Mouse (Mus musculus): ENCODE results near the gene Rara. TPM values are rescaled to one million over a fixed set of nuclear protein-coding genes. Genes with fewer than 3 reads are reported as not detected.
"Not testable (repeated sequence)": the region's sequence is repeated elsewhere in the genome, so short reads cannot be mapped to it uniquely, and the experiment has no call there.

Gene Rara
- total and polyA plus RNA-seq, 3 experiments, result 12.1 to 13.7 TPM; not detected in 1

DNA sequence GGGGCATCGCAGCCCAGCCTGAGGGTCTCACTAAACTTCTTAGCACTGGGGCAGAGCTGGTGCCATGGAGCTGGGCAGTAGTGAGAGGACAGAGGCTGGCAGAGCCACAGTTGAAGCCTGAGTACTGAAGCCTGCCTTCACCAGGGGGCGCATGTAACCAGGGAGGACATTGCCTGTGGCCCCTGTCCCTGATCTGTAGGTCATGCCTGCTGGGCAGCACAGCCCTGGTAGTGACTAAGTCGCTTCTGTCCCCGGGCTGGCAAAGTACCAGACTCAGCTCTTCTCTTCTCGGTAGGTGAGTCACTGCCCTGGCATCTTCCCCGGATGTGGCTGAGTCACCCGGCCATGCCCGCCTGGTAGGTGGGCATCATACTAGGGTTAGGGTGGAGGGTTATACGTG lies 5.5 kb downstream of the Rara start:
- Histone ChIP-seq H3K4me1 (ENCODE audit: control insufficient read depth in 1 of 2, insufficient read depth in 2 of 2, low read length in 2 of 2) (peaks cover 8 to 17% of the 10 kb centered on the region in 2 experiments; a peak in 3 of 4 replicates), H3K4me3 (ENCODE audit: control insufficient read depth in 1 of 2, insufficient read depth in 1 of 2, low read depth in 2 of 2, low read length in 2 of 2) (no peak overlapping the region), H3K9ac (ENCODE audit: control insufficient read depth, low read depth, low read length, poor library complexity, severe bottlenecking) (no peak overlapping the region), H3K36me3 (ENCODE audit: control insufficient read depth in 1 of 2, insufficient read depth in 2 of 2, low read length in 2 of 2) (no peaks in the 10 kb centered on the region), H3K9me3 (replicated peaks; ENCODE audit: insufficient read depth, low read length) (no peaks in the 10 kb centered on the region), H3K27ac (ENCODE audit: control insufficient read depth, low read depth, low read length) (no peak overlapping the region), H3K27me3 (ENCODE audit: control insufficient read depth in 1 of 2, insufficient read depth in 2 of 2, low read length in 2 of 2) (no peaks in the 10 kb centered on the region), H3K79me2 (ENCODE audit: control insufficient read depth, insufficient read depth, low read length, poor library complexity) (peaks cover 5% of the 10 kb centered on the region; the same call in 1 of the 2 replicates)
- TF ChIP-seq USF1 (IDR thresholded peaks at IDR 0.05; ENCODE audit: low read depth, low read length) (no peak), POLR2AphosphoS5 (IDR thresholded peaks at IDR 0.05; ENCODE audit: borderline replicate concordance, low read depth, low read length) (no peak), CHD2 (IDR thresholded peaks at IDR 0.05; ENCODE audit: low read length) (no peak), TBP (IDR thresholded peaks at IDR 0.05; ENCODE audit: low read depth, low read length) (no peak), ZMIZ1 (IDR thresholded peaks at IDR 0.05; ENCODE audit: low read depth, low read length) (no peak), ZKSCAN1 (IDR thresholded peaks at IDR 0.05; ENCODE audit: low read depth, low read length) (no peak), UBTF (IDR thresholded peaks at IDR 0.05; ENCODE audit: borderline replicate concordance, insufficient read depth, low read depth, low read length) (no peak), RCOR1 (IDR thresholded peaks at IDR 0.05; ENCODE audit: low read depth, low read length) (no peak), ETS1 (IDR thresholded peaks at IDR 0.05; ENCODE audit: low read depth, low read length) (no peak), MAFK (IDR thresholded peaks at IDR 0.05; ENCODE audit: borderline replicate concordance, low read depth, low read length) (no peak), SMC3 (IDR thresholded peaks at IDR 0.05; ENCODE audit: low read depth, low read length) (peak; percentile 67), CTCF (IDR thresholded peaks at IDR 0.05 in 2 of 3, conservative IDR thresholded peaks at IDR 0.05 in 1 of 3; ENCODE audit: control insufficient read depth in 1 of 3, insufficient read depth in 1 of 3, low read depth in 2 of 3, low read length in 3 of 3, poor library complexity in 1 of 3, severe bottlenecking in 1 of 3) (peak; percentile 21 to 56 (median 53); a peak in 5 of 6 replicates), ZC3H11A (IDR thresholded peaks at IDR 0.05; ENCODE audit: low read depth, low read length) (peak; percentile 23; the same call in 1 of the 2 replicates), GATA1 (IDR thresholded peaks at IDR 0.05; ENCODE audit: low read depth, low read length) (no peak), RAD21 (IDR thresholded peaks at IDR 0.05; ENCODE audit: low read depth, low read length) (peak; percentile 26), E2F4 (IDR thresholded peaks at IDR 0.05; ENCODE audit: borderline replicate concordance, low read depth, low read length) (no peak)
- peak; percentile 58 for DNase-seq (ENCODE audit: low read depth, low spot score)

DNA sequence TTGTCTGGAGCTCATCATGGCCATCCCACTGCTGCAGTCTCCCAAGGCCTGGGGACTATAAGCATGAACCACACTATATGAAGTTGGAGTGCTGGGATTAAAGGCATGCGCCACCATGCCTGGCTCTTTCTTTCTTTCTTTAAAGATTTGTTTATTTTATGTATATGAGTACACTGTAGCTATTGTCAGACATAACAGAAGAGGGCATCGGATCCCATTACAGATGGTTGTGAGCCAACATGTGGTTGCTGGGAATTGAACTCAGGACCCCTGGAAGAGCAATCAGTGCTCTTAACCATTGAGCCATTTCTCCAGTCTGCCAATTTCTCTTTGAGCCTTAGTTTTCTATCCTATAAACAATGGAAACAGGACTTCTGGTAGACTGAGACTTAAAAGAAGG lies 6.2 kb downstream of the Rara start:
- H3K9ac ChIP-seq (ENCODE audit: control insufficient read depth, low read depth, low read length, poor library complexity, severe bottlenecking); H3K79me2 ChIP-seq (ENCODE audit: control insufficient read depth, insufficient read depth, low read length, poor library complexity); H3K36me3 ChIP-seq (ENCODE audit: control insufficient read depth in 1 of 2, insufficient read depth in 2 of 2, low read length in 2 of 2); H3K27ac ChIP-seq (ENCODE audit: control insufficient read depth, low read depth, low read length); H3K9me3 ChIP-seq (replicated peaks; ENCODE audit: insufficient read depth, low read length); H3K4me3 ChIP-seq (ENCODE audit: control insufficient read depth in 1 of 2, insufficient read depth in 1 of 2, low read depth in 2 of 2, low read length in 2 of 2); H3K27me3 ChIP-seq (ENCODE audit: control insufficient read depth in 1 of 2, insufficient read depth in 2 of 2, low read length in 2 of 2); DNase-seq (ENCODE audit: low read depth, low spot score): not testable (repeated sequence)
- H3K4me1 ChIP-seq (ENCODE audit: control insufficient read depth in 1 of 2, insufficient read depth in 2 of 2, low read length in 2 of 2), result peaks cover 11 to 24% of the 10 kb centered on the region in 2 experiments; a peak in 3 of 4 replicates
